In the genomic region with DNA sequence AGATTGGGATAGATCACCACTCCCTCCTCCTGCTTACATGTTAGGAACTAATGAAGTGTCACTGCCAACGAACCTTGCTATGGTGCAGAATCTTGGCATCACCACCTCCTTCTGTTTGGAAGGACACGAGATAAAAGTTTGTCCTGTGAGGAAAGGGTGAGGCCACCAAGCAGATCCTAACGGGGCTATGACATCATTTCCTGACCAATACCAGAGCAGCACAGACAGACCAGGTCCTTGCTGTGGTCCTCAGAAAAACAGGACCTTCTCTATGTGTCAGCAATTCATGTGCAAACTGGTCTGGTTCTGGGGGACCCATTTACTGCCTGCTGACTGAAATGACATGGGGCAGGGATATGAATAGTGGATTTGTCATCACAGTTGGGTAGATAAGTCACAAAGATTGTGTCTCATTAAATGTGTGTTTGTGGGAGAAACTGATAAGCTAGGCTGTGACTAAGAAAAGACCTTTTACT, we compare ENCODE assay signal across 18 mouse cellular contexts.
A peak's percentile ranks its signal among the peaks of the same experiment; 100 is the strongest.
DNase-seq lines count a peak whose midpoint lies in the region; ATAC-seq and TF ChIP-seq lines count a peak whose summit lies in the region.
"Had no signal": no experiment of that assay in that cellular context is flagged by ENCODE, and none has a peak within 500 bp of the region (broad histone marks: within the 10 kb centered on the region; RNA-seq: fewer than 3 reads in every experiment).

No protein-coding gene starts in this region.

- DNase-seq in lung, postnatal 0 days (ENCODE audit: low spot score): peak; percentile 67
- no peak for DNase-seq in lung, postnatal 14 days
- DNase-seq in c-Kit-positive CD71-positive TER-119-negative erythroid progenitor cells, embryonic 14.5 days (ENCODE audit: low read depth): peak; percentile 33
- DNase-seq in midbrain, embryonic 11.5 days (ENCODE audit: low spot score, missing footprints): no peak
- DNase-seq: adrenal gland, postnatal 10 days; gastrocnemius, adult 2 months; kidney, postnatal 10 days; right cerebral cortex, postnatal 4 days; thymus, adult 18-20 months had no signal

- peak; percentile 79 for TF ChIP-seq EP300 in lung, postnatal 0 days (IDR thresholded peaks at IDR 0.05)

- H3K9me3 ChIP-seq in heart, embryonic 13.5 days: no peaks in the 10 kb centered on the region
- no peaks in the 10 kb centered on the region for H3K9me3 ChIP-seq in heart, embryonic 11.5 days (replicated peaks; ENCODE audit: control insufficient read depth, low read length)
- H3K9me3 ChIP-seq in lung, postnatal 0 days (ENCODE audit: low read length): no peaks in the 10 kb centered on the region
- no peaks in the 10 kb centered on the region for H3K9me3 ChIP-seq in midbrain, embryonic 15.5 days
- H3K9me3 ChIP-seq in midbrain, embryonic 11.5 days (ENCODE audit: control insufficient read depth, low read length): no peaks in the 10 kb centered on the region
- H3K9me3 ChIP-seq: embryonic facial prominence, embryonic 12.5 days; forebrain, embryonic 10.5 days; liver, embryonic 15.5 days; midbrain, embryonic 10.5 days had no signal

- WGBS in heart, embryonic 13.5 days: 16% methylated on average over 3 of the region's 3 CpGs
- 32% methylated on average over 3 of the region's 3 CpGs for WGBS in heart, embryonic 11.5 days (ENCODE audit: insufficient replicate concordance)
- WGBS in lung, postnatal 0 days: 39% methylated on average over 3 of the region's 3 CpGs
- WGBS in midbrain, embryonic 15.5 days: 74% methylated on average over 3 of the region's 3 CpGs
- WGBS in midbrain, embryonic 11.5 days: 84% methylated on average over 3 of the region's 3 CpGs

- peaks cover 26% of the 10 kb centered on the region for H3K4me1 ChIP-seq in heart, embryonic 13.5 days
- peaks cover 22% of the 10 kb centered on the region for H3K4me1 ChIP-seq in heart, embryonic 11.5 days (ENCODE audit: control insufficient read depth, insufficient read depth, low read length)
- no peaks in the 10 kb centered on the region for H3K4me1 ChIP-seq in lung, postnatal 0 days (ENCODE audit: insufficient read depth, low read depth, low read length)
- H3K4me1 ChIP-seq in midbrain, embryonic 15.5 days: 0 out of 2 replicates have a peak, but pooled peaks cover 2% of the 10 kb centered on the region
- no peaks in the 10 kb centered on the region for H3K4me1 ChIP-seq in midbrain, embryonic 11.5 days (ENCODE audit: control insufficient read depth, insufficient read depth, low read length)
- H3K4me1 ChIP-seq: embryonic facial prominence, embryonic 12.5 days; midbrain, embryonic 10.5 days had no signal

- no peak overlapping the region for H3K4me2 ChIP-seq in heart, embryonic 13.5 days
- no peak overlapping the region for H3K4me2 ChIP-seq in heart, embryonic 11.5 days
- H3K4me2 ChIP-seq in lung, postnatal 0 days (replicated peaks; ENCODE audit: low read depth, low read length): no peak overlapping the region
- no peak overlapping the region for H3K4me2 ChIP-seq in midbrain, embryonic 15.5 days
- H3K4me2 ChIP-seq in midbrain, embryonic 11.5 days: no peak overlapping the region
- H3K4me2 ChIP-seq: embryonic facial prominence, embryonic 12.5 days; liver, embryonic 15.5 days had no signal

- no peak for TF ChIP-seq CTCF in lung, postnatal 0 days (IDR thresholded peaks at IDR 0.05)

- no peaks in the 10 kb centered on the region for H3K27me3 ChIP-seq in heart, embryonic 13.5 days (replicated peaks)
- no peaks in the 10 kb centered on the region for H3K27me3 ChIP-seq in heart, embryonic 11.5 days (ENCODE audit: control insufficient read depth, insufficient read depth, low read length)
- H3K27me3 ChIP-seq in lung, postnatal 0 days (replicated peaks; ENCODE audit: insufficient read depth, low read length): no peaks in the 10 kb centered on the region
- H3K27me3 ChIP-seq in midbrain, embryonic 15.5 days (replicated peaks): no peaks in the 10 kb centered on the region
- H3K27me3 ChIP-seq in midbrain, embryonic 11.5 days (ENCODE audit: control insufficient read depth, insufficient read depth, low read length): no peaks in the 10 kb centered on the region
- H3K27me3 ChIP-seq: CH12.LX; embryonic facial prominence, embryonic 12.5 days; liver, embryonic 15.5 days had no signal

- H3K9ac ChIP-seq in heart, embryonic 13.5 days: no peak overlapping the region
- H3K9ac ChIP-seq in heart, embryonic 11.5 days (ENCODE audit: low read depth, low read length): no peak overlapping the region
- H3K9ac ChIP-seq in lung, postnatal 0 days (replicated peaks; ENCODE audit: low read depth): no peak overlapping the region
- H3K9ac ChIP-seq in midbrain, embryonic 15.5 days: no peak overlapping the region
- no peak overlapping the region for H3K9ac ChIP-seq in midbrain, embryonic 11.5 days (ENCODE audit: low read length)
- H3K9ac ChIP-seq: embryonic facial prominence, embryonic 12.5 days; liver, embryonic 15.5 days had no signal

- peak overlapping the region; percentile 40 for H3K27ac ChIP-seq in heart, embryonic 13.5 days (replicated peaks)
- no peak overlapping the region for H3K27ac ChIP-seq in heart, embryonic 11.5 days (ENCODE audit: low read depth, low read length)
- H3K27ac ChIP-seq in lung, postnatal 0 days (ENCODE audit: low read length): peak overlapping the region; percentile 4; the same call in 1 of the 2 replicates
- no peak overlapping the region for H3K27ac ChIP-seq in midbrain, embryonic 15.5 days
- no peak overlapping the region for H3K27ac ChIP-seq in midbrain, embryonic 11.5 days (ENCODE audit: low read depth, low read length)
- H3K27ac ChIP-seq: embryonic facial prominence, embryonic 12.5 days; forebrain, embryonic 10.5 days; gastrocnemius, adult 2 months; liver, embryonic 15.5 days had no signal

- ATAC-seq in heart, embryonic 13.5 days (ENCODE audit: extremely low read depth, insufficient number of reproducible peaks, low FRiP score, low TSS enrichment): peak; percentile 7; the same call in 1 of the 2 replicates
- no peak; the same call in 1 of the 2 replicates for ATAC-seq in heart, embryonic 11.5 days (replicated peaks; ENCODE audit: insufficient number of reproducible peaks, low FRiP score, low TSS enrichment)
- ATAC-seq in lung, postnatal 0 days: peak; percentile 86
- ATAC-seq in midbrain, embryonic 15.5 days (replicated peaks): no peak
- no peak for ATAC-seq in midbrain, embryonic 11.5 days (ENCODE audit: low FRiP score)
- ATAC-seq: intestine, postnatal 0 days had no signal

- no peak overlapping the region for H3K4me3 ChIP-seq in heart, embryonic 13.5 days
- H3K4me3 ChIP-seq in heart, embryonic 11.5 days (ENCODE audit: low read depth, low read length): no peak overlapping the region
- H3K4me3 ChIP-seq in lung, postnatal 0 days (ENCODE audit: low read depth, low read length): no peak overlapping the region
- no peak overlapping the region for H3K4me3 ChIP-seq in midbrain, embryonic 15.5 days
- no peak overlapping the region for H3K4me3 ChIP-seq in midbrain, embryonic 11.5 days (ENCODE audit: low read depth, low read length)
- H3K4me3 ChIP-seq: embryonic facial prominence, embryonic 12.5 days; forebrain, embryonic 10.5 days; gastrocnemius, adult 2 months; liver, embryonic 15.5 days; midbrain, embryonic 10.5 days had no signal

- peaks cover 46% of the 10 kb centered on the region for H3K36me3 ChIP-seq in heart, embryonic 13.5 days
- no peaks in the 10 kb centered on the region; the same call in 1 of the 2 replicates for H3K36me3 ChIP-seq in heart, embryonic 11.5 days (ENCODE audit: control insufficient read depth, insufficient read depth, low read length)
- peaks cover 22% of the 10 kb centered on the region for H3K36me3 ChIP-seq in lung, postnatal 0 days (ENCODE audit: insufficient read depth, low read length)
- 0 out of 2 replicates have a peak, but pooled peaks cover 3% of the 10 kb centered on the region for H3K36me3 ChIP-seq in midbrain, embryonic 15.5 days (replicated peaks)
- no peaks in the 10 kb centered on the region for H3K36me3 ChIP-seq in midbrain, embryonic 11.5 days (ENCODE audit: control insufficient read depth, insufficient read depth, low read length)

Comparison
In these comparisons a context has a peak if more than half of its experiments do, and no peak if none do; other contexts are left out.
1. ATAC-seq: peak in heart, embryonic 13.5 days (single experiment) and lung, postnatal 0 days (single experiment); none in heart, embryonic 11.5 days (single experiment), midbrain, embryonic 15.5 days (single experiment) and midbrain, embryonic 11.5 days (single experiment).
2. H3K27ac ChIP-seq: peak in heart, embryonic 13.5 days (single experiment) and lung, postnatal 0 days (single experiment); none in heart, embryonic 11.5 days (single experiment), midbrain, embryonic 15.5 days (single experiment) and midbrain, embryonic 11.5 days (single experiment).
3. DNase-seq: peak in lung, postnatal 0 days (single experiment) and c-Kit-positive CD71-positive TER-119-negative erythroid progenitor cells, embryonic 14.5 days (single experiment); none in lung, postnatal 14 days (single experiment) and midbrain, embryonic 11.5 days (single experiment).